ENCODE assay signal across 8 mouse cellular contexts in genomic region chr13:31629321-31629851, GRCm38 (mm10). TPM values are rescaled to one million over a fixed set of nuclear protein-coding genes. Genes with fewer than 3 reads are reported as not detected.
DNase-seq lines count a peak whose midpoint lies in the region; ATAC-seq and TF ChIP-seq lines count a peak whose summit lies in the region.

No protein-coding gene starts in this region.

- peaks cover 70% of the 10 kb centered on the region for H3K27me3 ChIP-seq in lung, embryonic 14.5 days (ENCODE audit: insufficient read depth, low read length)
- peaks cover 95% of the 10 kb centered on the region for H3K27me3 ChIP-seq in embryonic facial prominence, embryonic 10.5 days (replicated peaks; ENCODE audit: low read depth, poor library complexity, severe bottlenecking)
- peaks cover 77% of the 10 kb centered on the region for H3K27me3 ChIP-seq in hindbrain, postnatal 0 days (ENCODE audit: insufficient read depth, low read length)
- H3K27me3 ChIP-seq in midbrain, embryonic 10.5 days (ENCODE audit: low read depth, poor library complexity, severe bottlenecking) = peaks cover 95% of the 10 kb centered on the region

- no peak for ATAC-seq in lung, embryonic 14.5 days (ENCODE audit: insufficient read depth)
- ATAC-seq in hindbrain, postnatal 0 days = no peak

- no peaks in the 10 kb centered on the region for H3K4me1 ChIP-seq in lung, embryonic 14.5 days (ENCODE audit: insufficient read depth)
- H3K4me1 ChIP-seq in embryonic facial prominence, embryonic 10.5 days = peaks cover 68% of the 10 kb centered on the region
- 0 out of 2 replicates have a peak, but pooled peaks cover 9% of the 10 kb centered on the region for H3K4me1 ChIP-seq in hindbrain, postnatal 0 days (ENCODE audit: insufficient read depth, low read length)
- peaks cover 49% of the 10 kb centered on the region for H3K4me1 ChIP-seq in midbrain, embryonic 10.5 days

- H3K4me2 ChIP-seq in lung, embryonic 14.5 days = peak overlapping the region; percentile 70
- H3K4me2 ChIP-seq in hindbrain, postnatal 0 days (ENCODE audit: low read depth, low read length) = peak overlapping the region; percentile 59

- peak; percentile 61 for DNase-seq in lung, embryonic 14.5 days
- no peak for DNase-seq in lung, postnatal 36 days
- DNase-seq in embryonic facial prominence, embryonic 10.5 days (ENCODE audit: low spot score) = peak; percentile 66
- no peak for DNase-seq in hindbrain, postnatal 0 days (ENCODE audit: low spot score)
- peak; percentile 57 for DNase-seq in midbrain, embryonic 10.5 days (ENCODE audit: low spot score)
- DNase-seq in left cerebral cortex, adult 8-10 months (ENCODE audit: low spot score in 2 of 2) = no peak
- DNase-seq in adipocyte (ENCODE audit: low spot score) = no peak
- no peak for DNase-seq in right cerebral cortex, postnatal 14 days

- H3K27ac ChIP-seq in lung, embryonic 14.5 days (ENCODE audit: low read depth) = peak overlapping the region; percentile 2; the same call in 1 of the 2 replicates
- peak overlapping the region; percentile 74 for H3K27ac ChIP-seq in embryonic facial prominence, embryonic 10.5 days (replicated peaks)
- H3K27ac ChIP-seq in hindbrain, postnatal 0 days = no peak overlapping the region
- H3K27ac ChIP-seq in midbrain, embryonic 10.5 days (replicated peaks) = no peak overlapping the region

- H3K36me3 ChIP-seq in lung, embryonic 14.5 days (ENCODE audit: insufficient read depth) = peaks cover 25% of the 10 kb centered on the region; the same call in 1 of the 2 replicates
- 0 out of 2 replicates have a peak, but pooled peaks cover 5% of the 10 kb centered on the region for H3K36me3 ChIP-seq in embryonic facial prominence, embryonic 10.5 days (replicated peaks)
- H3K36me3 ChIP-seq in hindbrain, postnatal 0 days (ENCODE audit: insufficient read depth, low read length) = no peaks in the 10 kb centered on the region
- no peaks in the 10 kb centered on the region for H3K36me3 ChIP-seq in midbrain, embryonic 10.5 days

- H3K9ac ChIP-seq in lung, embryonic 14.5 days = peak overlapping the region; percentile 89
- H3K9ac ChIP-seq in hindbrain, postnatal 0 days (replicated peaks; ENCODE audit: low read length) = peak overlapping the region; percentile 25; the same call in 1 of the 2 replicates

- H3K9me3 ChIP-seq in lung, embryonic 14.5 days (ENCODE audit: low read depth, low read length) = no peaks in the 10 kb centered on the region
- H3K9me3 ChIP-seq in embryonic facial prominence, embryonic 10.5 days = no peaks in the 10 kb centered on the region
- H3K9me3 ChIP-seq in hindbrain, postnatal 0 days (ENCODE audit: low read length) = no peaks in the 10 kb centered on the region
- no peaks in the 10 kb centered on the region for H3K9me3 ChIP-seq in midbrain, embryonic 10.5 days (replicated peaks)

- TF ChIP-seq CTCF in lung, embryonic 14.5 days (IDR thresholded peaks at IDR 0.05; ENCODE audit: low read depth) = no peak
- no peak for TF ChIP-seq CTCF in hindbrain, postnatal 0 days (IDR thresholded peaks at IDR 0.05; ENCODE audit: low read depth)

- WGBS in lung, embryonic 14.5 days = 3% methylated on average over 40 of the region's 40 CpGs
- under 1% methylated on average over 40 of the region's 40 CpGs for WGBS in embryonic facial prominence, embryonic 10.5 days
- WGBS in hindbrain, postnatal 0 days = under 1% methylated on average over 40 of the region's 40 CpGs
- WGBS in midbrain, embryonic 10.5 days = under 1% methylated on average over 40 of the region's 40 CpGs

- H3K4me3 ChIP-seq in lung, embryonic 14.5 days (ENCODE audit: low read depth, low read length) = peak overlapping the region; percentile 72
- H3K4me3 ChIP-seq in embryonic facial prominence, embryonic 10.5 days = peak overlapping the region; percentile 70
- H3K4me3 ChIP-seq in hindbrain, postnatal 0 days (ENCODE audit: low read length) = peak overlapping the region; percentile 43
- peak overlapping the region; percentile 59 for H3K4me3 ChIP-seq in midbrain, embryonic 10.5 days

RNA-seq across cellular contexts. Expression of gene Foxf2, which starts 3.8 kb away (rescaled TPM):
- polyA plus RNA-seq in lung, embryonic 14.5 days (2014; fragmentation: Nextera tagmentation; extraction: Ambion mirVana) = 37.7 and 43.2 TPM in 2 replicates
- polyA plus RNA-seq in embryonic facial prominence, embryonic 10.5 days (2016; fragmentation: Nextera tagmentation; extraction: Ambion mirVana) = 10.8 and 12.8 TPM in 2 replicates
- total RNA-seq in hindbrain, postnatal 0 days (2014; rRNA removed) = 6.0 and 12.8 TPM in 2 replicates
- 4.4 and 5.5 TPM in 2 replicates for polyA plus RNA-seq in hindbrain, postnatal 0 days (2015; fragmentation: Nextera tagmentation; extraction: Ambion mirVana)
- 7.0 and 7.1 TPM in 2 replicates for polyA plus RNA-seq in midbrain, embryonic 10.5 days (2016; fragmentation: Nextera tagmentation; extraction: Ambion mirVana)
- total RNA-seq in left cerebral cortex, adult 8-10 months (2022) = 1 to 10 TPM; 3.7 to 5.1 (median 4.6) TPM

Comparison
In these comparisons a context has a peak if more than half of its experiments do, and no peak if none do; other contexts are left out.
1. DNase-seq: peak in lung, embryonic 14.5 days (single experiment), embryonic facial prominence, embryonic 10.5 days (single experiment) and midbrain, embryonic 10.5 days (single experiment); none in lung, postnatal 36 days (single experiment), hindbrain, postnatal 0 days (single experiment), left cerebral cortex, adult 8-10 months (0 of 2), adipocyte (single experiment) and right cerebral cortex, postnatal 14 days (single experiment).
2. H3K27ac ChIP-seq: peak in lung, embryonic 14.5 days (single experiment) and embryonic facial prominence, embryonic 10.5 days (single experiment); none in hindbrain, postnatal 0 days (single experiment) and midbrain, embryonic 10.5 days (single experiment).
3. Peak in every context shown above with its lines, with median percentiles within 50 percentile points of each other: H3K4me3 ChIP-seq.